Mouse (Mus musculus) effector memory CD4-positive, alpha-beta T cell, adult 5 months (primary cell): ENCODE results near the gene Scgb2b18. TPM values are rescaled to one million over a fixed set of nuclear protein-coding genes. Genes with fewer than 3 reads are reported as not detected.

Experiments used
- polyA plus RNA-seq: library from polyadenylated mRNA; unstranded; fragments of 100-300 nt; shearing (Covaris generic); gene quantifications from one replicate; pipeline ENCODE4 v1.2.1, GENCODE M21; 2017

Gene Scgb2b18
- not detected for polyA plus RNA-seq

DNA sequence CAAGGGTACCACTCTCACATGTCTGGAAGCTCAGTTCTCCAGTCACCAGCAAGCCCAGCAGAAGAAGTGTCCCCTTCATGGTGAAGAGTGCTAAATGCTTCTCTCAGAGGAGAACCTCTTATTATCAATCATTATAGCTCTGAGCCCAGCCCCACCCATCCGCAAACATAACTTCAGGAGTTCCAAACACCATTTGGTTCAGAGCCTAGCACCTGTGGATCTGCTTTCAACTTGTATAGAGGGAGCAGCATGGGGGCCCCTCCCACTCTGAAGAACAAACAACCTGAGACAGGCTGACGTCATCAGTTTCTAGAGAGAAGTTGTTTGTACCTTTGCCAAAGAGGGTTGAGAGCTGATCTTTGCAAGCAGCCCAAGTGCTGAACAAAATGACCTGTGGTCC is at the start of gene Scgb2b18:
Scgb2b18 (minus strand) TSS at position 101 of the 400 bp plus-strand sequence.

GRCm38 (mm10) chr7:33185268-33185667 is 11.6 kb upstream of the Scgb2b18 start, which contains the start of gene Scgb1b18:
TSS of gene Scgb1b18 (plus strand) at chr7:33185568.

Other genes starting within 250 kb of the Scgb2b18 start
- not detected for gene Scgb2b17, start 117.3 kb downstream of the Scgb2b18 start, polyA plus RNA-seq
- not detected for gene Scgb1b17, start 110.4 kb downstream of the Scgb2b18 start, polyA plus RNA-seq
- not detected for gene Scgb1b18, start 11.7 kb upstream of the Scgb2b18 start, polyA plus RNA-seq
- gene Scgb2b19, start 106.5 kb upstream of the Scgb2b18 start, polyA plus RNA-seq = not detected
- gene Scgb1b19, start 113.4 kb upstream of the Scgb2b18 start, polyA plus RNA-seq = not detected
- gene Scgb2b20, start 192.5 kb upstream of the Scgb2b18 start, polyA plus RNA-seq = not detected
- not detected for gene Scgb1b20, start 199.4 kb upstream of the Scgb2b18 start, polyA plus RNA-seq